Mouse (Mus musculus) lung, postnatal 36 days (tissue): ENCODE data around the gene Ntf3.

ENCODE experiments used
- DNase-seq: peaks from one replicate; pipeline ENCODE4 v3.0.0; 2022; ENCODE audit warnings: mixed read lengths

Gene Ntf3

DNA sequence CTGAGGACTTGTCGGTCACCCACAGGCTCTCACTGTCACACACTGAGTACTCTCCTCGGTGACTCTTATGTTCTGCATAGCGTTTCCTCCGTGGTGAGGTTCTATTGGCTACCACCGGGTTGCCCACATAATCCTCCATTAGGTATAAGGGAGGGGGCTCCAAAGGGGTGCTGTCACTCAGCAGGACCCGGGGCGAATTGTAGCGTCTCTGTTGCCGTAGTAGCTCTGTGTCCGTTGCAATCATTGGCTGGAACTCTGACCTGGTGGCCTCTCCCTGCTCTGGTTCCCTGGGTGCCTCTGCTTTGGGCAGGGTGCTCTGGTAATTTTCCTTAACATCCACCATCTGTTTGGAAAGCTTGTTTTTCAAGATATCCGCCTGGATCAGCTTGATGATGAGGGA, 64.7 kb downstream of the Ntf3 start:
- no peak for DNase-seq

DNA sequence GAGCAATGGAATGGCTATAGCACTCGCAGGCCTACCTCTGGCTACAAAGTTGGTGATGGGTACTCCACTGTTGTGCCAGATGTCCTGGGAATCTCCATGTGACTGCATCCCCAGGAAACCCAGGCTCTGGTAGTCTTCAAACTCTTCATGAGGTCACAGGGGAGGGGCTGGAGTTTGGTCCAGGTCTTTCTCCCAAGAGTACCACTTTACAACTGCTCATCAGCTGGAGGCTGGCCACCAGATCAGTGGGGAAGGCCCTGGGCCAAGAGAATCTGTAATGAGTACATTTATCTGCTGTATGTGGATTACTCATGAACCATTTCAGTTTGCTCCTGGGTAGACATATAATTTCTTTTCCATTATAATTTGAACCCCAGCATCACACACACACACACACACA, 66.1 kb downstream of the Ntf3 start:
- no peak for DNase-seq

DNA sequence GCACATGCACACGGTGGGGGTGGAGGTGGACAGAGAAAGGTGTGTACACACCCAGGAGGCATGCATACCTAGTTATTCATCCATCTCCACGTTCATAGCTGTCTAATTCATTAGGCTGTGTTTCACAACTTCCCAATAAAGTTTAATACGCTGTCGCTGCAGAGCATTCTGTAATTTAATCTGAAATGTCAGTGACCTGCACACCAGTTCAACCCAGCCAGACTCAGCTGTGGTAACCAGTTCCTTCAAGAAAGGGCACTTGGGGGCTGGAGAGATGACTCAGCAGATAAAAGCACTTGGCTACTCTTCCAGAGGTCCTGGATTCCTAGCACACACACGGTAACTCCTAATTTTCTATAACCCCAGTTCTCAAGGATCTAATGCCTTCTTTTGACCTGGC, 69.2 kb downstream of the Ntf3 start:
- DNase-seq, result peak; percentile 37

DNA sequence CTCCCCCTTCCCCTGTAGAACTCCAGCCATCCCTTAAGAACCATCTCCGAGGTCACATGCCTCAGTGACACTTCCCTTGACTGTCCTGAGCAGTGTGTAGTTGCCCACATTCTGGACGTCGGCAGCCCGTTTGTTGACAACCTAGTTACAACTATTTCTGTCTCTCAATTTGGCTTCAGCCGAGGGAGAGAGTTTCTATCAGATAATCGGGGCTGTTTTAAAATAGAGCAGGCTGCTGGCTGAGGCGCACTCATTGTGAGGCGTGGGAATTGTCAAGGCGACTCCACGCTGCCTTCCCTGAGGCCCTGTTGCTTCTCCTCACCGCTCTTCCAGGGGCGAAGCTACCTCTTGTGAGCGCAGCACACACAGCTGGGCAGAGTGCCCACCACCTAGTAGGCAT, 70.6 kb downstream of the Ntf3 start:
- no peak for DNase-seq

DNA sequence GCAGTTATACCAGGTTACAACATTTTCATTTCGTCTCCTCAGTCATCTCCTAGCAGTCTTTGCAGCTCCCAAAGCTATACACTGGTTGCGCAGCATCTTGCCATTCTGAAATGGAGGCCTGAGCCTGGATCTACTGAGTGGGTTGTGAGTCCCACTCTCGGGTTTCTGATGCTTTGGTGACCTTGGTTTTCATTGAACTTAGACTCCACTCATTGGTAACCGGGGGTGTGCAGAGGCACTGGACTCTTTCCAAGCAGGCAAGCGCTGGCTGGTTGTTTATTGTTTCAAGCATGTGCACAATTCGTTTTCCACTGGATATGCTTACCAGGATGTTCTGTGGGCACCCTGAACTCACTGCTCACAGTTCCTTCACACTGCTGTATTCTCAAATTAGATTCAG, 71.7 kb downstream of the Ntf3 start:
- DNase-seq, result no peak

DNA sequence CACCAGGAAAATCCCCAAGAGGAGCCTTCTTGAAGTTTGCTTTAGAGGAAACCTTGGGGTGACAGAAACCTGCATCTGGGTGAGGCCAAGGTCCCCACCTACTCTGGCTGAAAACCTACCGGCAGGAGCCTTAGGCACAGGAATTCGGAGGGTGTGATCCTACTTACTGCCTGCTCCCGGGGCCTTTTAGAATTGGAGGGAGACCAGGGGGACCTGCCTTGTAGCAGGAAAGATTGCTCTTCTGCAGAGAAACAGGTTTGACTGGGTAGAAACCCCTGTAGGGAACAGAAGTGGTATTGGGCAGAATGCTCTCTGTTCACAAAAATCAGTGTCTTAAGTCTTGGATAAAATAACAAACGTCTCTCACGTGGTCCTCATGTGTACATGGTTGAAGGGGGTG, 74.7 kb downstream of the Ntf3 start:
- no peak for DNase-seq

DNA sequence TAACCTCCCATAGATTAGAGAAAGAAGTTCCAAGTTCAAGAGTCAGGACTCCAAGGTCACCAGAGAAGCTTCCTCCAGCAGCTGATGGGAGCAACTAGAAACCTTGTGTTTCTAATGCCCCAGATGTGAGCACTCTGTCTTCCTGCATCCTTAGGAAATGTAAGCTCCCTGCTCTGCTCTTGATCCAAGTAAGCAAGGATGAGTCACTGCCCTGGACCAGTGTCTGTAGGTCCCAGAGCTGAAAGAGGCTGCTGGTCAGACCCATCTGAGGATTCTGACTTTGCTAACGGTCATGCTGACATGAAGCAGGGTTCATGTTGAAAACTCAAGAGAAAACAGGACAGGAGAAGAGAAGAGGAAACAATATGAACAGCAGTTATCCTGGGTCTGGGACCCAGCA, 76.6 kb downstream of the Ntf3 start:
- no peak for DNase-seq

DNA sequence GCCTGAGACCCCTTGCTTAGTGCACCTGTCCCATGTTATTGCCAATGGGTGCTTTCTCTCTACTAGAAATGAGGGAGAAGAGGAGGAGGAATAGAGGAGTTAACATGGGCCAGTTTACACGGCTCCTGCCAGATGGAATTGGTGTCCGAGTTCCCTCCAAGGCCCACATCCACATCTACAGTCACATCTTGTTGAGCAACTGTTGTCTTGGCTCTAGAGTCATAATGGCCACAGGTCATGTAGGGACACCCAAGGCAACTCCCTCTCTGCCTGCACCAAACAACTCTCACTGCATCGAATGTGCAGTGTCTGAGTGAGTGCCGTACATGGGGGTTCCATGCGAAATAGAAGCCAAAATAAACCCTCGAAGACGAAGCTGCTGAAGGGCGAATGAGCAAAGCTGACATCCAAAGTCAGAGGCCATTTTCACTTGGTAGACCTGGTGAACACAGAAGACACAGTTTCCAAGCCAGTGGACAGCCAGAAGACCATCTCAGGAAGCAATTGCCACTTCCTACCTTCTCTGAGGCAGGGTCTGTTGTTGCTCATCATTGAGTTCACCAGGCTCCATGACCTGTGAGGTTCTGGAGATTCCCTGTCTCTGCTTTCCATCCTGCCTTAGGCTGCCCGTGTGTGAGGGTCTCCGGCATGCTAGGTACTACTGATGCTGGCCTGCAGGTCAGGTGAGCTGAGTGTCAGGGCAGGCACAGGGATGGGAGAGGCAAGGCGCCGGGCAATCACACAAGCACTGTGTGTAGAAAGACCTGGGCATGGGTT, 78.0 kb downstream of the Ntf3 start:
- DNase-seq, result peak; percentile 34

DNA sequence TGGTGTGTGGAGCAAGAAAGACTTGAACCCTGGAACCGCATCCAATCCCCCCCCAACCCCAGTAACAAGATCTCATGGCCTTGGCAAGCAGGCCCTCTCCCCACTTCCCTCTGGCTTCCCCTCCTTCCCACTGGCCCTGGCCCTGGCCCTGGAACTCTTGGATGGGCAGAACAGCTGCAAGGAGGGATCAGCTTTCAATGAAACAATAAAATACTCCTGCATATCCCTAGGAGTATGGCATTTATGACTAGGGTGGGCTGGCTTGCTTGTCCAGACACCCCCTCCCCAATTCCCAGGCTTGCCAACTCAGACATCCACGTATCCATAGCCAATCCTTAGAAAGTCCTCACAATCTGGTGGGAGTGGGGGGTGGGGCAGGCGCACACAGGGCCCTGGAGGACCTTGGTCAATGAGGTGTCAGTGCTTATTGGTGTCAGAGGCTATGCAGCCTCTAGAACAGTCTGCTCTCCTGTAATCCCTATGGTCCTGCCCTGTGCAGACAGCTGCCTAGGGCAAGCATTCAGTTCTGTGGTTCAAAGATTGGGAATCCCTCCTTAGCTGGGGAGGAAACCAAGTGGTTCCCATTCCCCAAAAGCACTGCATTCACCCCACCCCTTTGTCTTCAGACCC, 80.3 kb downstream of the Ntf3 start:
- no peak for DNase-seq

DNA sequence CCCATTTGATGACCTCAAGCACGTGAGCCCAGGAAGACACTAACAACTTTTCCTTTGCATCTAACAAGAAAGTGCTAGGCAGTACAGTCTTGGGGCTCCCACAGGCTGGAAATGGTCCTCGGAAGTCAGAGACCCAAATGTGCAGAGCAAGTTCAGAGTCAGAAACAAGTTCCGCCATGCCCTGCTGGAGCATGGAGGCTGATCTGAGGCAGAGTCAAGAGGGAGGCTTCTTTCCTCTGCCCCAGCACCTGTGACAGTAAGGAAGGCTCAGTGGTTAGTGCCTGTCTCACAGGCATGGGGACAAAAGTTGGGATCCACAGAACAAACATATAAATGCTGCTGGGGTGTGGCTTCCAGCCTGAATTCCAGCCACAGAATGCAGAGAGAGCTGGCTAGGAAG, 86.2 kb downstream of the Ntf3 start:
- no peak for DNase-seq

DNA sequence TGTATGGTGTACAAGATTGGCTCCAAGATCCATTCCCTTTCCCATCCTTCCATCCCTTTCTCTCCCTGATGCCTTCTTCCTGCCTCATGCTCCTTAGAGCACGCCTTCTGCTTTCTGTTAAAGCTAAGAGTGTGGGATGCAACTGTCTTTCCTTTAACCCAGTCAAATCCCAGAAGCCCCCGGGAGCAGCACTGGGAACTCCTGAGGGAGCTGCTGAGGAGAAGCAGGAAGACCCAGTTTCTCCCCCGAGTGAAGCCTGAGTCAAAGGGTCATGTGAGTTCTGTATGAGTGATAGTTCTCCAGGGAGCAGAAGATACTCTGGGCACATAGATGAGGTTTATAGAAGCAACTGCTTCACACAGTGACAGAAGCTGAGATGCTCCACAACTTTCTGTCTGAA, 109.0 kb downstream of the Ntf3 start:
- no peak for DNase-seq

DNA sequence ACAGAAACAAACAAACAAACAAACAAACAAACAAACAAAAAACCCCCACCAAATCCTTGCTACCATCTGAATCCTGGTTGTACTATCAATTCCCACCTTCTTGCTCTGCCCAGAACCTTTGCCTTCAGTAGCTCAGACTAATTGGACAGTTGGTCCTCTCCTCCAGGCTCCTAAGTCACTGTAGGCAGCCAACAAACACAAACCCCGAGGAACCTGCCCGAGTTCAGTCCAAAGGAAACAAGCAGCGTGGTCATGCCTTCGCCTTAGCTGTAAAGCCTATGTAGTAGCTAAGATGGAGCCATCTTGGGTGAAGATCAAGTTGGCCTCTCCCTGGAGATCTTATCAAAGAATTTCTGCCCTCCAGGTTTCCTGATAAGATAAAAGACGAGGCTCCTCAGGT, 113.6 kb downstream of the Ntf3 start:
- no peak for DNase-seq
